Mouse (Mus musculus) forebrain, postnatal 0 days (tissue): Measurements from ENCODE around the gene Stom. TPM values are rescaled to one million over a fixed set of nuclear protein-coding genes. Genes with fewer than 3 reads are reported as not detected.
A peak's percentile ranks its signal among the peaks of the same experiment; 100 is the strongest.

ENCODE experiments used
- ATAC-seq: fragments of 200-750 bp; cut with Nextera tagmentation; 2 replicates; pipeline ENCODE4 v1.8.0; 2017; ENCODE audit warnings: mild to moderate bottlenecking, moderate library complexity
- DNase-seq: peaks from one replicate; pipeline ENCODE4 v3.0.0-alpha.2; 2015
- H3K27ac ChIP-seq: fragments of 300-500 bp; sonication (generic); 2 replicates; pipeline ENCODE4 v1.5.1; 2014; ENCODE audit warnings: low read depth, mild to moderate bottlenecking, antibody characterized with exemption, low read length, moderate library complexity, mixed read lengths
- H3K27me3 ChIP-seq: fragments of 300-500 bp; sonication (generic); 2 replicates; pipeline ENCODE4 v1.6.1; 2014; ENCODE audit warnings: mild to moderate bottlenecking, low read length, mixed read lengths; ENCODE audit not compliant: insufficient read depth
- H3K36me3 ChIP-seq: fragments of 300-500 bp; sonication (generic); 2 replicates; pipeline ENCODE4 v1.6.1; 2014; ENCODE audit warnings: mild to moderate bottlenecking, moderate library complexity; ENCODE audit not compliant: insufficient read depth
- H3K4me1 ChIP-seq: fragments of 300-500 bp; sonication (generic); 2 replicates; pipeline ENCODE4 v1.6.1; 2014; ENCODE audit warnings: antibody characterized with exemption; ENCODE audit not compliant: insufficient read depth
- H3K4me2 ChIP-seq: fragments of 300-500 bp; sonication (generic); 2 replicates; pipeline ENCODE4 v1.6.1; 2014; ENCODE audit warnings: low read depth, mild to moderate bottlenecking, moderate library complexity
- H3K4me3 ChIP-seq: fragments of 300-500 bp; sonication (generic); 2 replicates; pipeline ENCODE4 v1.5.1; 2014; ENCODE audit warnings: low read depth, low read length, mixed read lengths
- H3K9ac ChIP-seq: fragments of 300-500 bp; sonication (generic); 2 replicates; pipeline ENCODE4 v1.6.1; 2014; ENCODE audit warnings: mild to moderate bottlenecking
- H3K9me3 ChIP-seq: fragments of 300-500 bp; sonication (generic); 2 replicates; pipeline ENCODE4 v1.6.1; 2016; ENCODE audit warnings: low read length
- CTCF ChIP-seq: sonication (generic); IDR thresholded peaks from 2 replicates; pipeline ENCODE4 v1.5.1; 2016; ENCODE audit warnings: antibody characterized with exemption, control low read depth, low read depth
- WGBS: fragments of 180-500 bp; shearing (Covaris S2); extraction: QIAGEN DNeasy Blood & Tissue Kit; methylation state at CpG from one replicate; pipeline ENCODE4 v1.1.7; 2014; 5-methylcytosine and 5-hydroxymethylcytosine counted together
- polyA plus RNA-seq: library from polyadenylated mRNA; unstranded; fragments of >200 nt; fragmentation: Nextera tagmentation; extraction: Ambion mirVana; gene quantifications from 2 replicates; pipeline ENCODE4 v1.2.1, GENCODE M21; 2015
- total RNA-seq: library from RNA; depleted of rRNA; stranded (reverse); fragments of >200 nt; gene quantifications from 2 replicates; pipeline ENCODE4 v1.2.3, GENCODE M21; 2014

The Stom gene
- total and polyA plus RNA-seq, 2 experiments from 2014 or later: 18.9 to 23.3 TPM

GRCm38 (mm10) chr2:35288758-35289635, 47.8 kb downstream of the Stom start:
- no peaks in the 10 kb centered on the region for H3K4me1 ChIP-seq
- peak; percentile 70 for ATAC-seq
- 43% methylated on average over 13 of the region's 13 CpGs for WGBS
- no peak overlapping the region for H3K4me3 ChIP-seq
- H3K27me3 ChIP-seq: no peaks in the 10 kb centered on the region
- DNase-seq: peak; percentile 86
- no peaks in the 10 kb centered on the region for H3K9me3 ChIP-seq
- H3K4me2 ChIP-seq: no peak overlapping the region
- TF ChIP-seq CTCF: peak; percentile 94
- H3K9ac ChIP-seq: no peak overlapping the region
- H3K36me3 ChIP-seq: no peaks in the 10 kb centered on the region
- no peak overlapping the region for H3K27ac ChIP-seq

GRCm38 (mm10) chr2:35287017-35287620, 49.7 kb downstream of the Stom start:
- Histone ChIP-seq H3K9me3 (no peaks in the 10 kb centered on the region), H3K9ac (no peak overlapping the region), H3K36me3 (no peaks in the 10 kb centered on the region), H3K4me1 (no peaks in the 10 kb centered on the region), H3K4me2 (no peak overlapping the region), H3K4me3 (no peak overlapping the region), H3K27ac (no peak overlapping the region), H3K27me3 (peaks cover 6% of the 10 kb centered on the region)
- ATAC-seq (no peak), DNase-seq (no peak)
- no peak for TF ChIP-seq CTCF
- WGBS: 81% methylated on average over 12 of the region's 12 CpGs

- Histone ChIP-seq H3K36me3 (no peaks in the 10 kb centered on the region), H3K4me3 (no peak overlapping the region), H3K27me3 (peaks cover 18% of the 10 kb centered on the region), H3K9ac (no peak overlapping the region), H3K4me1 (no peaks in the 10 kb centered on the region), H3K9me3 (no peaks in the 10 kb centered on the region), H3K4me2 (no peak overlapping the region), H3K27ac (no peak overlapping the region)
- WGBS: 81% methylated on average over 5 of the region's 5 CpGs
- ATAC-seq (no peak), DNase-seq (no peak)
- TF ChIP-seq CTCF: no peak
These were observed 51.6 kb downstream of the Stom start for GRCm38 (mm10) chr2:35285209-35285608.

DNA sequence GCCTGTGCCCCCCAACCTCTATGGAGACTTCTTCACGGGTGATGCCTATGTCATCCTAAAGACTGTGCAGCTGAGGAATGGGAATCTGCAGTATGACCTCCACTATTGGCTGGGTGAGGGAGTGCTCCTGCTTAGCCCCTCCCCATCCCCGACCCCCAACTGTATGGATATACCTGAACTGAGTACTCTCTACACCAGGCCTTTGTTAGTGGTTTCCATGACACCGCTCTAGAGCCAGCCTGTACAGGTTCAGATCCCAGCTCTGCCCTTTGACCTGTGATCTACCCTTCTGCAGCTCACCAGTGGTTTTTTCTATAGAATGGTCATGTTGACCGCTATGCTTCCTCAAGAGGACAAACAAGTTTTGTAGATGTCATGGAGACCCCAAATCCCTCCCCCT, 52.8 kb downstream of the Stom start:
- H3K4me2 ChIP-seq: no peak overlapping the region
- no peak for TF ChIP-seq CTCF
- no peaks in the 10 kb centered on the region for H3K36me3 ChIP-seq
- H3K4me3 ChIP-seq: no peak overlapping the region
- H3K27me3 ChIP-seq: peaks cover 18% of the 10 kb centered on the region
- DNase-seq (no peak), ATAC-seq (no peak)
- 90% methylated on average over 4 of the region's 4 CpGs for WGBS
- H3K4me1 ChIP-seq: no peaks in the 10 kb centered on the region
- no peak overlapping the region for H3K27ac ChIP-seq
- no peaks in the 10 kb centered on the region for H3K9me3 ChIP-seq
- H3K9ac ChIP-seq: no peak overlapping the region

GRCm38 (mm10) chr2:35282214-35282613, 54.6 kb downstream of the Stom start:
- no peaks in the 10 kb centered on the region for H3K36me3 ChIP-seq
- ATAC-seq (no peak), DNase-seq (no peak)
- H3K4me3 ChIP-seq: peak overlapping the region; percentile 19
- H3K27me3 ChIP-seq: peaks cover 18% of the 10 kb centered on the region
- no peaks in the 10 kb centered on the region for H3K4me1 ChIP-seq
- peak overlapping the region; percentile 43 for H3K4me2 ChIP-seq
- no peak overlapping the region for H3K27ac ChIP-seq
- no peak overlapping the region for H3K9ac ChIP-seq
- TF ChIP-seq CTCF: no peak
- 7% methylated on average over 32 of the region's 32 CpGs for WGBS
- H3K9me3 ChIP-seq: no peaks in the 10 kb centered on the region

GRCm38 (mm10) chr2:35280001-35280400, 56.8 kb downstream of the Stom start:
- no peaks in the 10 kb centered on the region for H3K9me3 ChIP-seq
- WGBS: 72% methylated on average over 3 of the region's 3 CpGs

More at GRCm38 (mm10) chr2:35280001-35280400, 56.8 kb downstream of the Stom start:
- H3K36me3 ChIP-seq: no peaks in the 10 kb centered on the region
- H3K4me1 ChIP-seq: no peaks in the 10 kb centered on the region
- ATAC-seq (no peak), DNase-seq (no peak)
- TF ChIP-seq CTCF: no peak
- H3K27me3 ChIP-seq: peaks cover 18% of the 10 kb centered on the region
- H3K4me2 ChIP-seq: no peak overlapping the region
- H3K27ac ChIP-seq: no peak overlapping the region
- H3K4me3 ChIP-seq: no peak overlapping the region
- no peak overlapping the region for H3K9ac ChIP-seq
